Mouse (Mus musculus) 3134 (cell line): ENCODE data around the gene Sphk2.

Source experiments
- DNase-seq: peaks from one replicate; pipeline ENCODE4 v3.0.0-alpha.2; 2011; ENCODE audit warnings: low spot score; ENCODE audit not compliant: insufficient read length; ENCODE audit errors: extremely low read depth

The Sphk2 gene

GRCm38 (mm10) chr7:45717918-45718297 is at the start of gene Sphk2:
TSS of gene Sphk2 (minus strand) at chr7:45718002.
- DNase-seq: peak; percentile 95

- DNase-seq: no peak
Observed at GRCm38 (mm10) chr7:45767500-45767899, 49.7 kb upstream of the Sphk2 start.

GRCm38 (mm10) chr7:45766764-45767163 is 49.0 kb upstream of the Sphk2 start:
- DNase-seq: no peak

GRCm38 (mm10) chr7:45765995-45766394 is 48.2 kb upstream of the Sphk2 start:
- no peak for DNase-seq

GRCm38 (mm10) chr7:45760151-45760550 is 42.3 kb upstream of the Sphk2 start:
- DNase-seq: no peak

GRCm38 (mm10) chr7:45759400-45759799 is 41.6 kb upstream of the Sphk2 start:
- peak; percentile 76 for DNase-seq

GRCm38 (mm10) chr7:45755703-45756102 is 37.9 kb upstream of the Sphk2 start:
- DNase-seq: no peak

GRCm38 (mm10) chr7:45750162-45750561 is 32.4 kb upstream of the Sphk2 start:
- DNase-seq: no peak

- peak; percentile 65 for DNase-seq
Observed at GRCm38 (mm10) chr7:45749401-45749800, 31.6 kb upstream of the Sphk2 start.

- no peak for DNase-seq
Observed at GRCm38 (mm10) chr7:45748110-45748509, 30.3 kb upstream of the Sphk2 start.

- no peak for DNase-seq
Observed at GRCm38 (mm10) chr7:45747450-45747849, 29.6 kb upstream of the Sphk2 start.

GRCm38 (mm10) chr7:45746518-45746917 is 28.7 kb upstream of the Sphk2 start:
- DNase-seq: no peak

GRCm38 (mm10) chr7:45744387-45744786 is 26.6 kb upstream of the Sphk2 start:
- DNase-seq: no peak

GRCm38 (mm10) chr7:45742338-45742737 is 24.5 kb upstream of the Sphk2 start:
- DNase-seq: peak; percentile 81

- no peak for DNase-seq
Observed at GRCm38 (mm10) chr7:45741777-45742176, 24.0 kb upstream of the Sphk2 start.

- no peak for DNase-seq
Observed at GRCm38 (mm10) chr7:45741308-45741707, 23.5 kb upstream of the Sphk2 start.

- DNase-seq: no peak
Observed at GRCm38 (mm10) chr7:45739820-45740219, 22.0 kb upstream of the Sphk2 start.

GRCm38 (mm10) chr7:45739162-45739763 is 21.5 kb upstream of the Sphk2 start:
- DNase-seq: no peak

- DNase-seq: no peak
Observed at GRCm38 (mm10) chr7:45733477-45733876, 15.7 kb upstream of the Sphk2 start.

GRCm38 (mm10) chr7:45730727-45731431 is 13.1 kb upstream of the Sphk2 start:
- no peak for DNase-seq

- no peak for DNase-seq
Observed at GRCm38 (mm10) chr7:45727625-45728024, 9.8 kb upstream of the Sphk2 start.

- DNase-seq: no peak
Observed at GRCm38 (mm10) chr7:45726419-45726818, 8.6 kb upstream of the Sphk2 start.
